Mouse (Mus musculus) hindbrain, embryonic 11.5 days (tissue): ENCODE data around the gene Ranbp3l. TPM values are rescaled to one million over a fixed set of nuclear protein-coding genes. Genes with fewer than 3 reads are reported as not detected.

Source experiments
- polyA plus RNA-seq: library from polyadenylated mRNA; unstranded; fragments of >200 nt; fragmentation: Nextera tagmentation; extraction: Ambion mirVana; gene quantifications from 2 replicates; pipeline ENCODE4 v1.2.1, GENCODE M21; 2014

Ranbp3l gene
- polyA plus RNA-seq, 1 experiment from 2014 or later = 0.45 TPM

Other genes with a start within 250 kb of the Ranbp3l start
- gene Nadk2, start 103.3 kb downstream of the Ranbp3l start, polyA plus RNA-seq = 32.9 and 38.0 TPM in 2 replicates
- 4.6 and 8.7 TPM in 2 replicates for gene Lmbrd2, start 172.6 kb downstream of the Ranbp3l start, polyA plus RNA-seq
- 95.9 and 105 TPM in 2 replicates for gene Skp2, start 187.5 kb downstream of the Ranbp3l start, polyA plus RNA-seq